ENCODE assay signal across 9 mouse cellular contexts in genomic region chr4:101182603-101183011, GRCm38 (mm10).
DNase-seq lines count a peak whose midpoint lies in the region; TF ChIP-seq lines count a peak whose summit lies in the region.
"Had no signal": no experiment of that assay in that cellular context is flagged by ENCODE, and none has a peak within 500 bp of the region (broad histone marks: within the 10 kb centered on the region; RNA-seq: fewer than 3 reads in every experiment).

No protein-coding gene starts in this region.

- DNase-seq in A20 (ENCODE audit: low read depth, low spot score) (peak; percentile 89), ES-E14 (ENCODE audit: low read depth, low spot score) (no peak)
- peak; percentile 55 for DNase-seq in heart, postnatal 4 days
- DNase-seq in lung, postnatal 10 days, result peak; percentile 35
- DNase-seq in thymus, postnatal 25 days, result peak; percentile 63
- no peak for DNase-seq in layer of hippocampus, postnatal 25 days (ENCODE audit: extremely low spot score in 1 of 2, low spot score in 1 of 2)
- DNase-seq in retina, embryonic 14.5 days (ENCODE audit: low spot score), result no peak
- DNase-seq in cerebellum, adult 18-20 months, result no peak

- no peak overlapping the region for H3K27ac ChIP-seq in ES-E14 (ENCODE audit: insufficient read depth, low read depth, low read length, poor library complexity, severe bottlenecking)

- H3K4me3 ChIP-seq in ES-E14 (ENCODE audit: insufficient read depth in 1 of 2, low read depth in 1 of 2, low read length in 2 of 2, poor library complexity in 1 of 2, severe bottlenecking in 1 of 2), result no peak overlapping the region
- H3K4me3 ChIP-seq: erythroblast, embryonic 14.5 days had no signal

- no peak overlapping the region for H3K9ac ChIP-seq in ES-E14 (ENCODE audit: insufficient read depth, low read depth, low read length, poor library complexity, severe bottlenecking)

- H3K9me3 ChIP-seq in ES-E14 (ENCODE audit: control insufficient read depth, insufficient read depth, low read depth, low read length), result no peaks in the 10 kb centered on the region

- H3K4me1 ChIP-seq in ES-E14 (ENCODE audit: control insufficient read depth in 2 of 2, insufficient read depth in 2 of 2, low read length in 2 of 2, poor library complexity in 1 of 2), result no peaks in the 10 kb centered on the region

- in situ Hi-C loops in ES-E14 (cut with MboI; ENCODE audit: low sequenced_read_pairs in 2 of 2, unreplicated experiment in 2 of 2), result no loop called here

- H3K36me3 ChIP-seq in ES-E14 (ENCODE audit: control insufficient read depth, insufficient read depth, low read length, poor library complexity, severe bottlenecking), result peaks cover 2% of the 10 kb centered on the region; the same call in 1 of the 2 replicates

TF ChIP-seq in ES-E14, 5 proteins besides CTCF, POLR2A, EP300 and RAD21:
- TF ChIP-seq CHD2 (IDR thresholded peaks at IDR 0.05; ENCODE audit: low read depth, low read length) (no peak), ZNF384 (IDR thresholded peaks at IDR 0.05; ENCODE audit: low read depth, low read length) (peak; percentile 81), MAFK (IDR thresholded peaks at IDR 0.05; ENCODE audit: insufficient read depth, low read depth, low read length) (no peak), HCFC1 (IDR thresholded peaks at IDR 0.05; ENCODE audit: borderline replicate concordance, insufficient read depth, low read length) (no peak), ZC3H11A (IDR thresholded peaks at IDR 0.05; ENCODE audit: borderline replicate concordance, low read depth, low read length) (no peak)

Comparison
In these comparisons a context has a peak if more than half of its experiments do, and no peak if none do; other contexts are left out.
1. DNase-seq: peak in A20 (single experiment), heart, postnatal 4 days (single experiment), lung, postnatal 10 days (single experiment) and thymus, postnatal 25 days (single experiment); none in ES-E14 (single experiment), layer of hippocampus, postnatal 25 days (0 of 2), retina, embryonic 14.5 days (single experiment) and cerebellum, adult 18-20 months (0 of 2).